Mouse (Mus musculus) forebrain, embryonic 15.5 days (tissue): ENCODE results near the gene Iscu. TPM values are rescaled to one million over a fixed set of nuclear protein-coding genes. Genes with fewer than 3 reads are reported as not detected.
A peak's percentile ranks its signal among the peaks of the same experiment; 100 is the strongest.

ENCODE experiments used
- ATAC-seq: fragments of 200-750 bp; cut with Nextera tagmentation; replicated peaks from 2 replicates; pipeline ENCODE4 v1.8.0; 2017; ENCODE audit warnings: mild to moderate bottlenecking, moderate TSS enrichment, moderate library complexity
- H3K27ac ChIP-seq: fragments of 300-500 bp; sonication (generic); replicated peaks from 2 replicates; pipeline ENCODE4 v1.5.1; 2015; ENCODE audit warnings: mild to moderate bottlenecking, inconsistent platforms
- H3K27me3 ChIP-seq: fragments of 300-500 bp; sonication (generic); 2 replicates; pipeline ENCODE4 v1.6.1; 2015; ENCODE audit warnings: inconsistent platforms
- H3K36me3 ChIP-seq: fragments of 300-500 bp; sonication (generic); 2 replicates; pipeline ENCODE4 v1.6.1; 2015; ENCODE audit warnings: mild to moderate bottlenecking, inconsistent platforms
- H3K4me1 ChIP-seq: fragments of 300-500 bp; sonication (generic); 2 replicates; pipeline ENCODE4 v1.6.1; 2015; ENCODE audit warnings: inconsistent platforms
- H3K4me2 ChIP-seq: fragments of 300-500 bp; sonication (generic); replicated peaks from 2 replicates; pipeline ENCODE4 v1.6.1; 2015; ENCODE audit warnings: mild to moderate bottlenecking, inconsistent platforms
- H3K4me3 ChIP-seq: fragments of 300-500 bp; sonication (generic); 2 replicates; pipeline ENCODE4 v1.5.1; 2015; ENCODE audit warnings: mild to moderate bottlenecking, inconsistent platforms
- H3K9ac ChIP-seq: fragments of 300-500 bp; sonication (generic); replicated peaks from 2 replicates; pipeline ENCODE4 v1.6.1; 2015; ENCODE audit warnings: mild to moderate bottlenecking, inconsistent platforms
- H3K9me3 ChIP-seq: fragments of 300-500 bp; sonication (generic); 2 replicates; pipeline ENCODE4 v1.6.1; 2016; ENCODE audit warnings: inconsistent platforms
- WGBS: fragments of 180-500 bp; shearing (Covaris S2); methylation state at CpG from one replicate; pipeline ENCODE4 v1.1.7; 2015; ENCODE audit warnings: mixed read lengths; 5-methylcytosine and 5-hydroxymethylcytosine counted together
- polyA plus RNA-seq: library from polyadenylated mRNA; unstranded; fragments of >200 nt; fragmentation: Nextera tagmentation; extraction: Ambion mirVana; gene quantifications from 2 replicates; pipeline ENCODE4 v1.2.1, GENCODE M21; 2015

Iscu gene
- polyA plus RNA-seq = 87.4 and 94.1 TPM in 2 replicates

GRCm38 (mm10) chr5:113772450-113772895, at the start of gene Iscu, which contains the start of gene Sart3:
Gene Iscu, plus strand, starts transcription at chr5:113772748.
Gene Sart3, minus strand, starts transcription at chr5:113772510.
- WGBS = 0% methylated on average over 49 of the region's 49 CpGs

GRCm38 (mm10) chr5:113723567-113724237, 48.8 kb upstream of the Iscu start:
- Histone ChIP-seq H3K36me3 (no peaks in the 10 kb centered on the region), H3K9me3 (no peaks in the 10 kb centered on the region), H3K9ac (no peak overlapping the region), H3K27ac (no peak overlapping the region), H3K4me2 (no peak overlapping the region), H3K4me3 (no peak overlapping the region), H3K27me3 (no peaks in the 10 kb centered on the region), H3K4me1 (peaks cover 22% of the 10 kb centered on the region)
- WGBS = 34% methylated on average over 8 of the region's 8 CpGs
- ATAC-seq = 0 out of 2 replicates have a peak, but pooled peaks have one; percentile 9

More at GRCm38 (mm10) chr5:113772450-113772895, at the start of gene Iscu, which contains the start of gene Sart3:
- Histone ChIP-seq H3K9ac (peak within 1 kb of the TSS; percentile 91), H3K36me3 (peaks cover 34% of the 10 kb centered on the region), H3K4me2 (peak within 1 kb of the TSS; percentile 97), H3K4me3 (peak within 1 kb of the TSS; percentile 84), H3K9me3 (no peaks in the 10 kb centered on the region), H3K27ac (peak within 1 kb of the TSS; percentile 99), H3K4me1 (peaks cover 33% of the 10 kb centered on the region), H3K27me3 (no peaks in the 10 kb centered on the region)
- peak; percentile 90 for ATAC-seq

- Histone ChIP-seq H3K27ac (no peak within 1 kb of the TSS), H3K4me1 (peaks cover 14% of the 10 kb centered on the region), H3K4me2 (no peak within 1 kb of the TSS), H3K4me3 (no peak within 1 kb of the TSS), H3K27me3 (no peaks in the 10 kb centered on the region), H3K9ac (no peak within 1 kb of the TSS), H3K36me3 (no peaks in the 10 kb centered on the region), H3K9me3 (no peaks in the 10 kb centered on the region)
- ATAC-seq = peak; percentile 81
- whole genome bisulfite sequencing = 2% methylated on average over 15 of the region's 15 CpGs
Measured at GRCm38 (mm10) chr5:113724446-113724845, 48.1 kb upstream of the Iscu start, which contains the start of gene 1700069L16Rik. Gene 1700069L16Rik, minus strand, starts transcription at chr5:113724772.

- no peaks in the 10 kb centered on the region for H3K36me3 ChIP-seq
- no peaks in the 10 kb centered on the region for H3K27me3 ChIP-seq
- ATAC-seq = no peak
- no peak overlapping the region for H3K27ac ChIP-seq
- WGBS = 72% methylated on average over 12 of the region's 12 CpGs
- no peak overlapping the region for H3K4me3 ChIP-seq
- H3K9me3 ChIP-seq = no peaks in the 10 kb centered on the region
- no peak overlapping the region for H3K9ac ChIP-seq
- no peak overlapping the region for H3K4me2 ChIP-seq
- peaks cover 9% of the 10 kb centered on the region for H3K4me1 ChIP-seq
Measured at GRCm38 (mm10) chr5:113725417-113725816, 47.1 kb upstream of the Iscu start.

GRCm38 (mm10) chr5:113726618-113727017, 45.9 kb upstream of the Iscu start:
- H3K9ac ChIP-seq = no peak overlapping the region
- H3K4me2 ChIP-seq = no peak overlapping the region
- 76% methylated on average over 6 of the region's 6 CpGs for WGBS
- ATAC-seq = no peak
- H3K36me3 ChIP-seq = no peaks in the 10 kb centered on the region
- peaks cover 11% of the 10 kb centered on the region for H3K4me1 ChIP-seq
- H3K27ac ChIP-seq = no peak overlapping the region
- H3K9me3 ChIP-seq = no peaks in the 10 kb centered on the region
- no peak overlapping the region for H3K4me3 ChIP-seq
- H3K27me3 ChIP-seq = no peaks in the 10 kb centered on the region

- Histone ChIP-seq H3K27ac (no peak overlapping the region), H3K27me3 (no peaks in the 10 kb centered on the region), H3K4me2 (no peak overlapping the region), H3K4me3 (no peak overlapping the region), H3K9me3 (no peaks in the 10 kb centered on the region), H3K9ac (no peak overlapping the region), H3K36me3 (no peaks in the 10 kb centered on the region), H3K4me1 (peaks cover 11% of the 10 kb centered on the region)
- no peak for ATAC-seq
- 72% methylated on average over 12 of the region's 12 CpGs for WGBS
Measured at GRCm38 (mm10) chr5:113727238-113727637, 45.3 kb upstream of the Iscu start.

- H3K27me3 ChIP-seq = no peaks in the 10 kb centered on the region
- H3K4me2 ChIP-seq = no peak overlapping the region
- peaks cover 11% of the 10 kb centered on the region for H3K4me1 ChIP-seq
- H3K9me3 ChIP-seq = no peaks in the 10 kb centered on the region
- H3K4me3 ChIP-seq = no peak overlapping the region
- no peak overlapping the region for H3K9ac ChIP-seq
- no peak overlapping the region for H3K27ac ChIP-seq
- 78% methylated on average over 7 of the region's 7 CpGs for WGBS
- H3K36me3 ChIP-seq = no peaks in the 10 kb centered on the region
- ATAC-seq = no peak
Measured at GRCm38 (mm10) chr5:113728011-113728410, 44.5 kb upstream of the Iscu start.

- Histone ChIP-seq H3K4me1 (peaks cover 8% of the 10 kb centered on the region), H3K27ac (no peak overlapping the region), H3K27me3 (no peaks in the 10 kb centered on the region), H3K9me3 (no peaks in the 10 kb centered on the region), H3K4me2 (no peak overlapping the region), H3K4me3 (no peak overlapping the region), H3K36me3 (no peaks in the 10 kb centered on the region), H3K9ac (no peak overlapping the region)
- no peak for ATAC-seq
- WGBS = 89% methylated on average over 7 of the region's 7 CpGs
Measured at GRCm38 (mm10) chr5:113728691-113729090, 43.9 kb upstream of the Iscu start.

- 65% methylated on average over 7 of the region's 7 CpGs for WGBS
- ATAC-seq = no peak
- H3K4me1 ChIP-seq = peaks cover 10% of the 10 kb centered on the region
- no peak overlapping the region for H3K4me2 ChIP-seq
- H3K9me3 ChIP-seq = no peaks in the 10 kb centered on the region
- 0 out of 2 replicates have a peak overlapping the region, but pooled peaks have one; percentile 27 for H3K27ac ChIP-seq
- H3K4me3 ChIP-seq = no peak overlapping the region
- H3K9ac ChIP-seq = no peak overlapping the region
- H3K27me3 ChIP-seq = no peaks in the 10 kb centered on the region
- no peaks in the 10 kb centered on the region for H3K36me3 ChIP-seq
Measured at GRCm38 (mm10) chr5:113730641-113731121, 41.9 kb upstream of the Iscu start.

- ATAC-seq = no peak
- H3K4me3 ChIP-seq = no peak overlapping the region
- 0 out of 2 replicates have a peak overlapping the region, but pooled peaks have one; percentile 27 for H3K27ac ChIP-seq
- H3K9ac ChIP-seq = no peak overlapping the region
- 87% methylated on average over 7 of the region's 7 CpGs for WGBS
- H3K9me3 ChIP-seq = no peaks in the 10 kb centered on the region
- H3K36me3 ChIP-seq = no peaks in the 10 kb centered on the region
- peaks cover 12% of the 10 kb centered on the region for H3K4me1 ChIP-seq
- no peaks in the 10 kb centered on the region for H3K27me3 ChIP-seq
- no peak overlapping the region for H3K4me2 ChIP-seq
Measured at GRCm38 (mm10) chr5:113731174-113731573, 41.4 kb upstream of the Iscu start.

GRCm38 (mm10) chr5:113732182-113732581, 40.4 kb upstream of the Iscu start:
- WGBS = 26% methylated on average over 6 of the region's 6 CpGs
- Histone ChIP-seq H3K9ac (no peak overlapping the region), H3K4me2 (no peak overlapping the region), H3K9me3 (no peaks in the 10 kb centered on the region), H3K27ac (no peak overlapping the region), H3K4me1 (peaks cover 22% of the 10 kb centered on the region), H3K4me3 (no peak overlapping the region), H3K27me3 (no peaks in the 10 kb centered on the region), H3K36me3 (no peaks in the 10 kb centered on the region)
- ATAC-seq = no peak

GRCm38 (mm10) chr5:113734376-113734775, 38.2 kb upstream of the Iscu start:
- Histone ChIP-seq H3K27me3 (no peaks in the 10 kb centered on the region), H3K36me3 (peaks cover 15% of the 10 kb centered on the region), H3K27ac (no peak overlapping the region), H3K9me3 (no peaks in the 10 kb centered on the region), H3K4me2 (no peak overlapping the region), H3K4me3 (no peak overlapping the region), H3K4me1 (peaks cover 25% of the 10 kb centered on the region), H3K9ac (no peak overlapping the region)
- no peak for ATAC-seq
- WGBS = 64% methylated on average over 5 of the region's 5 CpGs
